Mouse (Mus musculus): ENCODE results near the gene Skap1. TPM values are rescaled to one million over a fixed set of nuclear protein-coding genes. Genes with fewer than 3 reads are reported as not detected.

The Skap1 gene
- polyA plus RNA-seq, 1 experiment from 2014 or later, result 0.35 TPM

DNA sequence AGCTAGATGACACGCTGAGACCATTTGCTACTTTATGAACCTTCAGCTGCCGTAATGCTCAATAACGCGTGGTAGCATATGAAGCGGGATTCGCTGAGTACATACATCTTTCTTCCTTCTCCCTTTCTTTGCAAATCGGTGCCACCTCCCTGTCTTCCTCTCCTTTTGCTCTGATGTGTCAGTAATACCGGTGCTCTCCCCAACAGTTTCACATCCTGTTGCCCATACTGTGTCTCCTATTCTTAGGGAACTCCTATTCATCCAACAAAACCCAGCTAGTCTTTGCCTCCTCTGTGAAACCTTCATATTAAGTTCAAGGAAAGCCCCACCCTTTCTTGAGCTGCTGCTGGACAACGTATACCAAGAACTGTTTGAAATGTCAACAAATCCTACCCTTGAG lies 187.5 kb downstream of the Skap1 start:
- no peaks in the 10 kb centered on the region for H3K27me3 ChIP-seq (ENCODE audit: insufficient read depth, low read length)
- H3K4me3 ChIP-seq (ENCODE audit: low read depth, low read length), result no peak overlapping the region
- DNase-seq, result no peak
- no peaks in the 10 kb centered on the region for H3K36me3 ChIP-seq (replicated peaks; ENCODE audit: insufficient read depth, low read length)
- no peaks in the 10 kb centered on the region for H3K4me1 ChIP-seq (ENCODE audit: insufficient read depth)
- no peak for TF ChIP-seq EP300 (IDR thresholded peaks at IDR 0.05; ENCODE audit: low read depth)
- no peak for TF ChIP-seq CTCF (IDR thresholded peaks at IDR 0.05; ENCODE audit: low read depth)
- WGBS (ENCODE audit: insufficient replicate concordance), result 82% methylated on average over 9 of the region's 9 CpGs
- no peak for ATAC-seq
- no peaks in the 10 kb centered on the region for H3K9me3 ChIP-seq (ENCODE audit: low read length)
- H3K4me2 ChIP-seq (ENCODE audit: low read depth, low read length), result no peak overlapping the region
- no peak overlapping the region for H3K9ac ChIP-seq (replicated peaks)
- H3K27ac ChIP-seq (ENCODE audit: low read depth), result no peak overlapping the region

DNA sequence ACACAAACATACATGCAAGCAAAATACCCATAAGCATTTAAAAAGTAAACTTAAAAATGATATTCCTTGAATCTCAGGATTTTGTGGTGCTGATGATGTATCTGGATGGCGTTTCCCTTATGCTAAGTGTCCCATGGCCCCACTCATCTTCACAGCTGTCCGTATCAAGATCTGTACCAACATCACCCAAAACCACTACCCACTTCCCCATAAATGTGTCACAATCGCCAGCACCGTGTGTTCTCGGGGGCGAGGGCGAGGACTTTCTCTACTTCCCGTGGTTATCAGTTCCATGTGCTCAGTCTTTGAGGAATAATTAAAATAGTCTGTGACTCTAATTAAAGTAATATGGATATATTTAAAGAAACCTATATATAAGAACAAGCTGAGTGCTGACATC lies 189.5 kb downstream of the Skap1 start:
- no peak overlapping the region for H3K4me2 ChIP-seq (ENCODE audit: low read depth, low read length)
- H3K27me3 ChIP-seq (ENCODE audit: insufficient read depth, low read length), result no peaks in the 10 kb centered on the region
- WGBS (ENCODE audit: insufficient replicate concordance), result 29% methylated on average over 8 of the region's 8 CpGs
- no peak overlapping the region for H3K4me3 ChIP-seq (ENCODE audit: low read depth, low read length)
- TF ChIP-seq EP300 (IDR thresholded peaks at IDR 0.05; ENCODE audit: low read depth) (no peak), CTCF (IDR thresholded peaks at IDR 0.05; ENCODE audit: low read depth) (no peak)
- no peak overlapping the region for H3K27ac ChIP-seq (ENCODE audit: low read depth)
- ATAC-seq (no peak), DNase-seq (no peak)
- no peak overlapping the region for H3K9ac ChIP-seq (replicated peaks)
- H3K9me3 ChIP-seq (ENCODE audit: low read length), result no peaks in the 10 kb centered on the region
- H3K36me3 ChIP-seq (replicated peaks; ENCODE audit: insufficient read depth, low read length), result no peaks in the 10 kb centered on the region
- no peaks in the 10 kb centered on the region for H3K4me1 ChIP-seq (ENCODE audit: insufficient read depth)

DNA sequence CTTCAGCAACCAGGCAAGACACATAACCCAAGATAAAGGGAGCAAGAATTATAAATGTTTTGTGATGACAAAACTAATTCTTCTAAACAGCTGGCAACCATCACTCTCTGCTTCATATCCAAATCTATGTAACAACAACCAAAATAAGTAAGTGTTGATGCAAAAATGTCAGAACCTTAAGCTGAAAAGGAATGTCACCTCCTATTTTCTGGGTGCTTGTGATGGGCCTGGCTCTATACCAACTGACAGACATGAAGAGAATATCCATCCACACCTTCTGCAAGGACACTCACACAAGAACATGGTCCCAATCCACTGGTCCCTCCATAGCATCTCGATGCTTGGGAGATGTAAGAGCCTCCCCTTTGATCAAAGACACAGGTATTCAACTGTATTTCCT lies 194.0 kb downstream of the Skap1 start:
- Histone ChIP-seq H3K4me1 (ENCODE audit: insufficient read depth) (no peaks in the 10 kb centered on the region), H3K36me3 (replicated peaks; ENCODE audit: insufficient read depth, low read length) (no peaks in the 10 kb centered on the region), H3K4me2 (ENCODE audit: low read depth, low read length) (no peak overlapping the region), H3K27me3 (ENCODE audit: insufficient read depth, low read length) (no peaks in the 10 kb centered on the region), H3K9ac (replicated peaks) (no peak overlapping the region), H3K27ac (ENCODE audit: low read depth) (no peak overlapping the region), H3K4me3 (ENCODE audit: low read depth, low read length) (no peak overlapping the region), H3K9me3 (ENCODE audit: low read length) (no peaks in the 10 kb centered on the region)
- no peak for TF ChIP-seq CTCF (IDR thresholded peaks at IDR 0.05; ENCODE audit: low read depth)
- TF ChIP-seq EP300 (IDR thresholded peaks at IDR 0.05; ENCODE audit: low read depth), result no peak
- no peak for DNase-seq
- no peak for ATAC-seq
- WGBS (ENCODE audit: insufficient replicate concordance), result 80% methylated on average over 1 of the region's 1 CpGs

DNA sequence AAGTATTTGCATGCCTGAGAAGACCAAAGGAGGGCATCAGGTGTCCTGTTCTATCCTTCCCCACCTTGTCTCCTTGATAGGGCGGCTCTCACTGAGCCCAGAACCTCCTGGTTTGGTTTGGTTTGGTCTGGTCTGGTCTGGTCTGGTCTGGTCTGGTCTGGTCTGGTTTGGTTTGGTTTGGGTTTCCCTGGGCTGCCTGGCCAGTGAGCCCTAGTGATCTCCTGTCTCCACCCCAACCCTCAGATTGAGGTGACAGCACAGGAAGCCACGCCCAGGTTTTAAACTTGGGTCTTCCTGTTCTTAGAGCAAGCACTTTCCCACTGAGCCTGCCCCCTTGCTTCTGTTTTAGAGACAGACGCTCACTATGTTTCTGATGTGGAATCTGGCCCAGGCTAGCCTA lies 202.5 kb downstream of the Skap1 start:
- TF ChIP-seq EP300 (IDR thresholded peaks at IDR 0.05; ENCODE audit: low read depth) (no peak), CTCF (IDR thresholded peaks at IDR 0.05; ENCODE audit: low read depth) (0 out of 2 replicates have a peak, but pooled peaks have one; percentile 16)
- no peak overlapping the region for H3K9ac ChIP-seq (replicated peaks)
- 45% methylated on average over 3 of the region's 3 CpGs for WGBS (ENCODE audit: insufficient replicate concordance)
- H3K27ac ChIP-seq (ENCODE audit: low read depth), result no peak overlapping the region
- no peak for ATAC-seq
- H3K4me2 ChIP-seq (ENCODE audit: low read depth, low read length), result no peak overlapping the region
- H3K9me3 ChIP-seq (ENCODE audit: low read length), result no peaks in the 10 kb centered on the region
- no peaks in the 10 kb centered on the region for H3K36me3 ChIP-seq (replicated peaks; ENCODE audit: insufficient read depth, low read length)
- no peak for DNase-seq
- no peaks in the 10 kb centered on the region for H3K27me3 ChIP-seq (ENCODE audit: insufficient read depth, low read length)
- H3K4me3 ChIP-seq (ENCODE audit: low read depth, low read length), result no peak overlapping the region
- H3K4me1 ChIP-seq (ENCODE audit: insufficient read depth), result no peaks in the 10 kb centered on the region

DNA sequence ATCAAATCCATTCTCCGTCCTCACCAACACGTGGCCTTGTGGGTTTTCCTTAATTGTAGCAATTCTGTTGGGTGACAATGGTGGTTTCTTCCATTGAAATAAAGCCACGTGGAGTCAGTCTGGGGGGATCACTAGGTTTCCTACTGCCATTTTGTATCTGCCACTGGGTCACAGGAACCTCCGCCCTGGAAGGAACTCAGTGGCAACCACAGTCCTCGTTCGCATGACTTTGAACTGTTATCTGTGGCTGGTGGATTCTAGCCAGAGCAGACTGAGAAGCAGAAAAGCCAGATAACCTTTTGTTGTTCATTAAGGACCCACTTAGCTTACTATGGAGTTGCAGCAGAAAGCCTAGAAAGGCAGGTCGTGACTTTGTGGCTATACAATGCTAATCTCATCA lies 204.0 kb downstream of the Skap1 start:
- TF ChIP-seq EP300 (IDR thresholded peaks at IDR 0.05; ENCODE audit: low read depth) (no peak), CTCF (IDR thresholded peaks at IDR 0.05; ENCODE audit: low read depth) (no peak)
- H3K9me3 ChIP-seq (ENCODE audit: low read length), result no peaks in the 10 kb centered on the region
- no peaks in the 10 kb centered on the region for H3K27me3 ChIP-seq (ENCODE audit: insufficient read depth, low read length)
- H3K4me1 ChIP-seq (ENCODE audit: insufficient read depth), result no peaks in the 10 kb centered on the region
- 40% methylated on average over 7 of the region's 7 CpGs for WGBS (ENCODE audit: insufficient replicate concordance)
- H3K9ac ChIP-seq (replicated peaks), result no peak overlapping the region
- no peak overlapping the region for H3K27ac ChIP-seq (ENCODE audit: low read depth)
- no peaks in the 10 kb centered on the region for H3K36me3 ChIP-seq (replicated peaks; ENCODE audit: insufficient read depth, low read length)
- DNase-seq (no peak), ATAC-seq (no peak)
- H3K4me3 ChIP-seq (ENCODE audit: low read depth, low read length), result no peak overlapping the region
- H3K4me2 ChIP-seq (ENCODE audit: low read depth, low read length), result no peak overlapping the region

DNA sequence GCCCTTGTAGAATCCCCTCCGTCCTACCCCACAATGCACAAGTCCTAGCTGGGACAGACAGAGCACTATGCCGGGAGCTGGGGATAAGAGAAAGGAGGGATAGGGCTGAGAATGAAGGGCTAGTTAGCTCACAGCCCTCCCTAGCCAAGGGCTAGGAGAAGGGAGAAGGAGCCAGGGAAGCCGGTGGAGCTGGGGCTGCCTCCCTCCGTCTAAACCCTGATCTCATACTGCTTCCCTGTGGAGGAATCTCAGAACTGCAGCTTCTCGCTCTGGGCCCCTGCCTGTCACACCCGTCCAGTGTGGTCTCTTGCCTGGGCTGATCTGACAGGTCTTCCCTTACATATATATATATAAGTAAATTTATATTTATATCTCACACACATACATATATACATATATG lies 209.4 kb downstream of the Skap1 start:
- no peak overlapping the region for H3K4me3 ChIP-seq (ENCODE audit: low read depth, low read length)
- H3K9ac ChIP-seq (replicated peaks), result no peak overlapping the region
- no peaks in the 10 kb centered on the region for H3K36me3 ChIP-seq (replicated peaks; ENCODE audit: insufficient read depth, low read length)
- no peaks in the 10 kb centered on the region for H3K4me1 ChIP-seq (ENCODE audit: insufficient read depth)
- DNase-seq (peak; percentile 71), ATAC-seq (peak; percentile 67)
- no peaks in the 10 kb centered on the region for H3K9me3 ChIP-seq (ENCODE audit: low read length)
- TF ChIP-seq CTCF (IDR thresholded peaks at IDR 0.05; ENCODE audit: low read depth) (peak; percentile 76), EP300 (IDR thresholded peaks at IDR 0.05; ENCODE audit: low read depth) (no peak)
- H3K27ac ChIP-seq (ENCODE audit: low read depth), result no peak overlapping the region
- 15% methylated on average over 6 of the region's 6 CpGs for WGBS (ENCODE audit: insufficient replicate concordance)
- peak overlapping the region; percentile 27; the same call in 1 of the 2 replicates for H3K4me2 ChIP-seq (ENCODE audit: low read depth, low read length)
- H3K27me3 ChIP-seq (ENCODE audit: insufficient read depth, low read length), result no peaks in the 10 kb centered on the region

DNA sequence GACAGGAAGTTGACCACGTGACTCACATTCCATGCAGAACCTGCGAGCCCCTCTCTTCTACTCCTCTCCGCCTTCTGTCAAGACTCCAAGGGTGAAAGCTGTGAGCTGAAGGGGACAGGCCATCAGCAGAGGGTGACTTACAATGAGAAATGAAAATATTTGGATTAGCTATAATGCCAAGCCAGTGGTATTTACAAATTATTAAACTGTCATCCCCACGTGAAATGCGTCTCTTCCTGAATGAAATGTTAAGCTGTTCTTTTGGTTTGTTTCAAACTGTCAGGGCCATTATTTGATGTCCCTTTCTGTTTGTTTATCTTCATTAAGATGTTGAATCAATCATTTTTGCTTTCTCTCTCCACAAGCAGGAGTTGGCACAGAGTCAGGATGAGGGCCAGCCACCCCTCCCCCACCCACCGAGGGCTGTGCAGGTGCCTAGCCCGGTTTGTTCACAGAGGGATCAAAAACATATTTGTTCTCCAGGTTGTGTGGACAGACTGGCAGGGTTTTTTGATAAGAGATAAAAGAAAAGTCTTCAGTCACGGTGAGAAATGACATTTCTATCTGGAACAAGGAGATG lies 210.5 kb downstream of the Skap1 start:
- no peaks in the 10 kb centered on the region for H3K36me3 ChIP-seq (replicated peaks; ENCODE audit: insufficient read depth, low read length)
- no peak overlapping the region for H3K4me2 ChIP-seq (ENCODE audit: low read depth, low read length)
- H3K27me3 ChIP-seq (ENCODE audit: insufficient read depth, low read length), result no peaks in the 10 kb centered on the region
- H3K27ac ChIP-seq (ENCODE audit: low read depth), result no peak overlapping the region
- WGBS (ENCODE audit: insufficient replicate concordance), result 47% methylated on average over 8 of the region's 8 CpGs
- no peak overlapping the region for H3K4me3 ChIP-seq (ENCODE audit: low read depth, low read length)
- no peak overlapping the region for H3K9ac ChIP-seq (replicated peaks)
- no peaks in the 10 kb centered on the region for H3K9me3 ChIP-seq (ENCODE audit: low read length)
- no peaks in the 10 kb centered on the region for H3K4me1 ChIP-seq (ENCODE audit: insufficient read depth)
- ATAC-seq (no peak), DNase-seq (peak; percentile 52)
- TF ChIP-seq CTCF (IDR thresholded peaks at IDR 0.05; ENCODE audit: low read depth), result no peak
- no peak for TF ChIP-seq EP300 (IDR thresholded peaks at IDR 0.05; ENCODE audit: low read depth)

Measured in liver, postnatal 0 days (tissue).